Mouse (Mus musculus) neural tube, embryonic 15.5 days (tissue): ENCODE data around the gene Hoxa2. TPM values are rescaled to one million over a fixed set of nuclear protein-coding genes. Genes with fewer than 3 reads are reported as not detected.
A peak's percentile ranks its signal among the peaks of the same experiment; 100 is the strongest.

Experiments
- ATAC-seq: fragments of 200-750 bp; cut with Nextera tagmentation; 2 replicates; pipeline ENCODE4 v1.8.0; 2017; ENCODE audit warnings: mild to moderate bottlenecking, moderate TSS enrichment, moderate library complexity; ENCODE audit not compliant: low FRiP score
- H3K27ac ChIP-seq: fragments of 300-500 bp; sonication (generic); replicated peaks from 2 replicates; pipeline ENCODE4 v1.5.1; 2015; ENCODE audit warnings: mild to moderate bottlenecking, inconsistent platforms
- H3K27me3 ChIP-seq: fragments of 300-500 bp; sonication (generic); replicated peaks from 2 replicates; pipeline ENCODE4 v1.6.1; 2015; ENCODE audit warnings: inconsistent platforms
- H3K36me3 ChIP-seq: fragments of 300-500 bp; sonication (generic); 2 replicates; pipeline ENCODE4 v1.6.1; 2015; ENCODE audit warnings: inconsistent platforms
- H3K4me1 ChIP-seq: fragments of 300-500 bp; sonication (generic); 2 replicates; pipeline ENCODE4 v1.6.1; 2015; ENCODE audit warnings: inconsistent platforms
- H3K4me2 ChIP-seq: fragments of 300-500 bp; sonication (generic); 2 replicates; pipeline ENCODE4 v1.6.1; 2015; ENCODE audit warnings: inconsistent platforms, mild to moderate bottlenecking, moderate library complexity
- H3K4me3 ChIP-seq: fragments of 300-500 bp; sonication (generic); replicated peaks from 2 replicates; pipeline ENCODE4 v1.5.1; 2015; ENCODE audit warnings: mild to moderate bottlenecking, inconsistent platforms
- H3K9ac ChIP-seq: fragments of 300-500 bp; sonication (generic); replicated peaks from 2 replicates; pipeline ENCODE4 v1.6.1; 2015; ENCODE audit warnings: mild to moderate bottlenecking, inconsistent platforms
- H3K9me3 ChIP-seq: fragments of 300-500 bp; sonication (generic); replicated peaks from 2 replicates; pipeline ENCODE4 v1.6.1; 2016; ENCODE audit warnings: inconsistent platforms
- WGBS: fragments of 180-500 bp; shearing (Covaris S2); methylation state at CpG from one replicate; pipeline ENCODE4 v1.1.7; 2015; ENCODE audit warnings: mixed read lengths; 5-methylcytosine and 5-hydroxymethylcytosine counted together
- polyA plus RNA-seq: library from polyadenylated mRNA; unstranded; fragments of >200 nt; fragmentation: Nextera tagmentation; extraction: Ambion mirVana; gene quantifications from 2 replicates; pipeline ENCODE4 v1.2.1, GENCODE M21; 2015

Gene Hoxa2
- polyA plus RNA-seq, 1 experiment from 2014 or later = 12.0 TPM

DNA sequence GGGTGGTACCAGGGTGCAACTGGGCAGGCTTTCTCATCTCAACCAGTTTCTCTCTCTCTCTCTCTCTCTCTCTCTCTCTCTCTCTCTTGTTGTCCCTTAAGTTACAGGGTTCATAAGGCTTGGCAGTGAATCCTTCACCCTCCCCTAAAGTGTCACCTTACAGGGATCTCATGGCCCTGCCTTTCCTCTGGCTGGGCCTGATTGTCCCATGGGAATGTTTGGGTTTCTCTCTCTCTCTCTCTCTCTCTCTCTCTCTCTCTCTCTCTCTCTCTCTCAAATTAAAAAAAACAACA lies 43.0 kb upstream of the Hoxa2 start:
- Histone ChIP-seq H3K27me3 (no peaks in the 10 kb centered on the region), H3K4me3 (peak overlapping the region; percentile 81), H3K4me2 (peak overlapping the region; percentile 85), H3K4me1 (peaks cover 78% of the 10 kb centered on the region), H3K36me3 (0 out of 2 replicates have a peak, but pooled peaks cover 4% of the 10 kb centered on the region), H3K9ac (peak overlapping the region; percentile 32), H3K27ac (peak overlapping the region; percentile 79), H3K9me3 (no peaks in the 10 kb centered on the region)
- no peak for ATAC-seq

DNA sequence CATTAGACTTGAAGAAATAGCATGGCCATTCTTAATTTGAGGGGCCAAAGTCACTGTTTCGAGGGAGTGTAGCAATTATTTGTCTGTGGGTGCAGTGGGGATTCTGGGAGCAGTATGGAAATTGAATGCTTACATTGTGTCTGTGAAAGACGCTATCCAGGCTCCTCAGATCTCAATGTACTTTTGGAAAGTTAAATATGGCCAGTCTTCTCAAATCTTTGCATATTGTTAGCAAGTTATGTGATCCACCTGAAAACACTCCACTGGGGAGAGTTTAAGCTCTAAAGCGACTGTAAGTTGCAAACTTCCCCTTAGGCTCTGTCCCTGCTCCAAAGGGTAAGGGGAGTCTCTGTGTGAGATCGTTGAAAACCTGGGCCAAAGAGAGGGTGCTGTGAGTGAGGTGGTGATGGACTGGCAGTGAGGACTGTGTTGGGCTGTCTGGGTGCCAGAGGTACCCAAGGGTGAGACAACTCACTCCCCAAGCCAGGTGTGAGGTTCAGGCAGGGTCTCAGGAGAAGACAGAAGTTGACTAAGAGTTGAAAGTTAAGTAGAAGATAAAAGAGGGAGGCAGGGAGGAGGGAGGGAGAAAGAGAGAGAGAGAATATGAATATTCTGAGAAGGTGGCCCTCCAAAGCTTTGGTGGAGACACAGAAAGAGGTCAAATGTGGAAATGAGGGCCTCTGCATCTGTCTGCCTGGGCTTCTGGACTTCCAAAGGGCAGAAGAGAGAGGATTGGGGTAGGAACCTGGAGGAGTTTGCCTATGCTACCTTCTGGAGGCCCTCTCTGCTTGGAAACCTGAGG lies 42.5 kb upstream of the Hoxa2 start:
- H3K9ac ChIP-seq = peak overlapping the region; percentile 32
- peak overlapping the region; percentile 79 for H3K27ac ChIP-seq
- peak overlapping the region; percentile 85 for H3K4me2 ChIP-seq
- no peak for ATAC-seq
- H3K36me3 ChIP-seq = peaks cover 8% of the 10 kb centered on the region; the same call in 1 of the 2 replicates
- H3K27me3 ChIP-seq = no peaks in the 10 kb centered on the region
- no peaks in the 10 kb centered on the region for H3K9me3 ChIP-seq
- 10% methylated on average over 4 of the region's 4 CpGs for WGBS
- peak overlapping the region; percentile 81 for H3K4me3 ChIP-seq
- H3K4me1 ChIP-seq = peaks cover 82% of the 10 kb centered on the region

- H3K4me2 ChIP-seq = peak overlapping the region; percentile 85
- H3K36me3 ChIP-seq = peaks cover 11% of the 10 kb centered on the region; the same call in 1 of the 2 replicates
- H3K27ac ChIP-seq = peak overlapping the region; percentile 79
- peak overlapping the region; percentile 36 for H3K9ac ChIP-seq
- peak overlapping the region; percentile 81 for H3K4me3 ChIP-seq
- 5% methylated on average over 55 of the region's 55 CpGs for WGBS
- no peaks in the 10 kb centered on the region for H3K9me3 ChIP-seq
- H3K27me3 ChIP-seq = no peaks in the 10 kb centered on the region
- no peak for ATAC-seq
- peaks cover 91% of the 10 kb centered on the region for H3K4me1 ChIP-seq
Observed at GRCm38 (mm10) chr6:52205638-52206621, 41.3 kb upstream of the Hoxa2 start.

GRCm38 (mm10) chr6:52205221-52205620 lies 40.6 kb upstream of the Hoxa2 start:
- H3K4me3 ChIP-seq = peak overlapping the region; percentile 81
- H3K4me2 ChIP-seq = peak overlapping the region; percentile 85
- H3K9ac ChIP-seq = peak overlapping the region; percentile 36

GRCm38 (mm10) chr6:52204050-52204752 lies 39.6 kb upstream of the Hoxa2 start, which contains the start of gene Hoxa5:
TSS of gene Hoxa5 (minus strand) at chr6:52204587.
- H3K4me1 ChIP-seq = peaks cover 94% of the 10 kb centered on the region
- H3K27ac ChIP-seq = peak within 1 kb of the TSS; percentile 79
- peak; percentile 45; the same call in 1 of the 2 replicates for ATAC-seq
- H3K9ac ChIP-seq = peak within 1 kb of the TSS; percentile 70
- peak within 1 kb of the TSS; percentile 85 for H3K4me2 ChIP-seq
- WGBS = under 1% methylated on average over 65 of the region's 65 CpGs
- H3K9me3 ChIP-seq = no peaks in the 10 kb centered on the region
- no peaks in the 10 kb centered on the region for H3K27me3 ChIP-seq
- peak within 1 kb of the TSS; percentile 81 for H3K4me3 ChIP-seq
- peaks cover 11% of the 10 kb centered on the region; the same call in 1 of the 2 replicates for H3K36me3 ChIP-seq

More at GRCm38 (mm10) chr6:52205221-52205620, 40.6 kb upstream of the Hoxa2 start:
- no peak for ATAC-seq
- Histone ChIP-seq H3K27ac (peak overlapping the region; percentile 79), H3K36me3 (peaks cover 11% of the 10 kb centered on the region; the same call in 1 of the 2 replicates), H3K27me3 (no peaks in the 10 kb centered on the region), H3K4me1 (peaks cover 97% of the 10 kb centered on the region), H3K9me3 (no peaks in the 10 kb centered on the region)
- 11% methylated on average over 14 of the region's 14 CpGs for WGBS

DNA sequence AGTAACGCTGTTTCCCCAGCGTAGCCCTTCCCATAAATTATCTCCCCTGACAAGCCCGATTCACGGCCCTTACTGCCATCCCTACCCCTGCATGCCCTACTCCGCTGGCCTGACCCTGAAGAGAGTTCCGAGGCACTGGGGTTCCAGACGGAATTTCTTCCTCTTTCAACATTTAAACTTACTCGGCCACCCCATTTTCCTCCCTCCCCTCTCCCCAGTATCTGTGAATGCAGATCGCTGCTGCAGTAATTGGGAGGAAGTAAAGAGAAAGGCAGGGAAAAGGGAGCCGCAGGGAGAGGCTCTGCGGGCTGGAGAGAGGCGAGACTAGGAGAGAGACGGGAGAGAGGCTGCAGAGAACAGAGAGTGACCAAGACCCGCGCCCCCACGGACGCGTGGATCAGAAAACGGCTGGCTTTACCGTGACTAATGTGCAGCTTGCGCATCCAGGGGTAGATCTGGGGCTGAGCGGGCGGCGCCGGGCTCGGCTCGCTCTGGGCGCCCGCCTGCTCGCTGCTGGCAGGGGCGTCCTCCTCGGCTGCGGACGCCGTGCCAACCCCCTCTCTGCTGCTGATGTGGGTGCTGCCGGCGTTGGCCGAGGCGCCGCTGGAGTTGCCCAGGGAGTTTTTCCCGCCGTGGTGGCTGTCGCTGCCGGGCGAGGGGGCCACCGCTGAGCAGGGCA lies 38.9 kb upstream of the Hoxa2 start:
- WGBS = 3% methylated on average over 46 of the region's 46 CpGs
- no peaks in the 10 kb centered on the region for H3K9me3 ChIP-seq
- ATAC-seq = no peak
- H3K4me3 ChIP-seq = peak overlapping the region; percentile 81
- H3K4me2 ChIP-seq = peak overlapping the region; percentile 85
- H3K36me3 ChIP-seq = peaks cover 11% of the 10 kb centered on the region; the same call in 1 of the 2 replicates
- peaks cover 87% of the 10 kb centered on the region for H3K4me1 ChIP-seq
- H3K9ac ChIP-seq = peak overlapping the region; percentile 70
- peak overlapping the region; percentile 79 for H3K27ac ChIP-seq
- no peaks in the 10 kb centered on the region for H3K27me3 ChIP-seq

- Histone ChIP-seq H3K9ac (peak overlapping the region; percentile 70), H3K4me3 (peak overlapping the region; percentile 81), H3K27ac (peak overlapping the region; percentile 79), H3K4me1 (peaks cover 84% of the 10 kb centered on the region), H3K27me3 (no peaks in the 10 kb centered on the region), H3K4me2 (peak overlapping the region; percentile 85), H3K9me3 (no peaks in the 10 kb centered on the region), H3K36me3 (peaks cover 11% of the 10 kb centered on the region; the same call in 1 of the 2 replicates)
- WGBS = 7% methylated on average over 10 of the region's 10 CpGs
- ATAC-seq = no peak
Observed at GRCm38 (mm10) chr6:52203121-52203370, 38.4 kb upstream of the Hoxa2 start.

DNA sequence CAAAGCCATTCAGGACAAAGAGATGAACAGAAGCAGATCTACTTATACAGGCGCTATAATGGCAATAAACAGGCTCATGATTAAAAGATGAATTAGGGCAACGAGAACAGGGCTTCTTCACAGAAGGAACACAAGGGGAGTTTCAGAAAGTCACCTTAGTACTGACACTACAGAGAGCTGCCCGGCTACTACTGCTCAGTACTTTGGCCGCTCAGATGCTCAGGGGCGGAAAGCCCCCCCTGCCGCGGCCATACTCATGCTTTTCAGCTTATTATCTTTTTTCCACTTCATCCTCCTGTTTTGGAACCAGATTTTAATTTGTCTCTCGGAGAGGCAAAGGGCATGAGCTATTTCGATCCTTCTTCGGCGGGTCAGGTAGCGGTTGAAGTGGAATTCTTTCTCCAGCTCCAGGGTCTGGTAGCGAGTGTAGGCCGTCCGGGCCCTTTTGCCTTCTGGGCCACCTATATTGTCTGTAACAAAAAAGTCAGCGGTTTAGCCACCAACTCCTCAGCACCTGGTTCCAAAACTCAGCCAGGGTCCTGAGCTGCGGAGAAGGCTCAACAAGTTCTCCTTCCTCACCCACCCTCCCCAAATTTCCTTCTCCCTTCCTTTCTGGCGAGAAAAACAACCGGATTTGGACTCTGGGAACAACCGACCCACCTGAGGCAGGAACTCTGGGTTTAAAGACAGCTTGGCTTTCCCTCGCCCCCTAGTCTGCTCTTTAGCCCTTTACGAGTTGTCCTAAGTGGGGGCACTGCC lies 37.9 kb upstream of the Hoxa2 start:
- H3K4me3 ChIP-seq = peak overlapping the region; percentile 81
- H3K27me3 ChIP-seq = no peaks in the 10 kb centered on the region
- WGBS = 15% methylated on average over 22 of the region's 22 CpGs
- ATAC-seq = no peak
- H3K4me1 ChIP-seq = peaks cover 84% of the 10 kb centered on the region
- peaks cover 11% of the 10 kb centered on the region; the same call in 1 of the 2 replicates for H3K36me3 ChIP-seq
- H3K27ac ChIP-seq = peak overlapping the region; percentile 79
- peak overlapping the region; percentile 85 for H3K4me2 ChIP-seq
- H3K9me3 ChIP-seq = no peaks in the 10 kb centered on the region
- H3K9ac ChIP-seq = peak overlapping the region; percentile 70

- 15% methylated on average over 1 of the region's 1 CpGs for WGBS
- Histone ChIP-seq H3K27me3 (no peaks in the 10 kb centered on the region), H3K36me3 (peaks cover 11% of the 10 kb centered on the region; the same call in 1 of the 2 replicates), H3K4me1 (peaks cover 84% of the 10 kb centered on the region), H3K4me2 (peak overlapping the region; percentile 85), H3K9me3 (no peaks in the 10 kb centered on the region), H3K9ac (peak overlapping the region; percentile 34), H3K4me3 (0 out of 2 replicates have a peak overlapping the region, but pooled peaks have one; percentile 3), H3K27ac (peak overlapping the region; percentile 76)
- no peak for ATAC-seq
Observed at GRCm38 (mm10) chr6:52201269-52201668, 36.6 kb upstream of the Hoxa2 start.

DNA sequence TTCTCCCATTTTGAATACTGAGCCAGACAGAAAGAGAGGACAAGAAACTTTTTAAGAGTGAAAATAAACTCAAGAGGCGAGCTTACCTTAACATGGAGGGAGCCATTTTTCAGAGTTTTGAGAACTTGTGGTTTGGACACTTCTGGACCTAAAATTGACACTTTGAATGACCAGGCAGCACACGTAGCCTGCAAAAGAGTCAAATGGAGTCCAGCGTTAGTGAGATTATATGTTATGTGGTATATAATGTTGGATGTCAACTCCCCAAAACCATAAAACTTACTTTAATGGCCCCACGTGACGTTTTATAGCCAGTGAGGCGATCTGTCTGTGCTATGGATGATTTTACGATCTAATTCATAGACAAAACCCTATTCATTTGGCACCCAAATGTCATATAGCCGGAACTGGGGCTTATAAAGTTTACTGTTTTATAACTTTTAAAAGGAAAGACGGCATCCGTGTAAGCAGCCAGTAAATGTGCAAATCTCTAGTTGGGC lies 36.2 kb upstream of the Hoxa2 start:
- H3K9ac ChIP-seq = peak overlapping the region; percentile 34; the same call in 1 of the 2 replicates
- no peaks in the 10 kb centered on the region for H3K27me3 ChIP-seq
- no peak for ATAC-seq
- 0 out of 2 replicates have a peak overlapping the region, but pooled peaks have one; percentile 3 for H3K4me3 ChIP-seq
- peak overlapping the region; percentile 76 for H3K27ac ChIP-seq
- H3K4me1 ChIP-seq = peaks cover 84% of the 10 kb centered on the region
- peak overlapping the region; percentile 85 for H3K4me2 ChIP-seq
- 11% methylated on average over 10 of the region's 10 CpGs for WGBS
- peaks cover 8% of the 10 kb centered on the region; the same call in 1 of the 2 replicates for H3K36me3 ChIP-seq
- H3K9me3 ChIP-seq = no peaks in the 10 kb centered on the region
